Mouse (Mus musculus) spleen, embryonic (tissue): ENCODE measurements around the gene Ubqln5.

Experiments used
- CTCF ChIA-PET: fragments of 350-600 bp; sonication (Branson Sonifier 250); formaldehyde crosslinking; loops from one replicate; lab custom pipeline; 2022; lab: Charles Lee

Gene Ubqln5

GRCm38 (mm10) chr7:104129726-104130125, at the start of gene Ubqln5:
Ubqln5 (minus strand) TSS chr7:104129826.
- CTCF ChIA-PET = no interaction called here

- CTCF ChIA-PET = no interaction called here
These were observed 49.4 kb upstream of the Ubqln5 start for GRCm38 (mm10) chr7:104179074-104179473.

- CTCF ChIA-PET = no interaction called here
These were observed 48.9 kb upstream of the Ubqln5 start for GRCm38 (mm10) chr7:104178422-104179054.

- CTCF ChIA-PET = no interaction called here
These were observed 45.5 kb upstream of the Ubqln5 start for GRCm38 (mm10) chr7:104175085-104175484.

- CTCF ChIA-PET = no interaction called here
These were observed 40.1 kb upstream of the Ubqln5 start for GRCm38 (mm10) chr7:104169634-104170204.

- CTCF ChIA-PET = no interaction called here
These were observed 37.5 kb upstream of the Ubqln5 start for GRCm38 (mm10) chr7:104167105-104167504.

GRCm38 (mm10) chr7:104150456-104150855, 20.8 kb upstream of the Ubqln5 start, which contains the start of gene Ubqlnl:
Ubqlnl (minus strand) TSS chr7:104150556.
- CTCF ChIA-PET = no interaction called here

GRCm38 (mm10) chr7:104143179-104143578, 13.6 kb upstream of the Ubqln5 start, which contains the start of gene Ubqln3:
Ubqln3 (minus strand) TSS chr7:104143279.
- CTCF ChIA-PET = no interaction called here

- CTCF ChIA-PET = no interaction called here
These were observed 7.7 kb upstream of the Ubqln5 start, which contains the start of gene Olfr643 for GRCm38 (mm10) chr7:104137305-104137704. Olfr643 (minus strand) TSS chr7:104137405.

- CTCF ChIA-PET = no interaction called here
These were observed 25.0 kb downstream of the Ubqln5 start, which contains the start of gene Olfr646 for GRCm38 (mm10) chr7:104104757-104104972. Olfr646 (plus strand) TSS chr7:104104873.

GRCm38 (mm10) chr7:104103913-104104756, 25.5 kb downstream of the Ubqln5 start:
- CTCF ChIA-PET = no interaction called here

- CTCF ChIA-PET = no interaction called here
These were observed 44.3 kb downstream of the Ubqln5 start, which contains the start of gene Olfr645 for GRCm38 (mm10) chr7:104085365-104085764. Olfr645 (minus strand) TSS chr7:104085465.
